Mouse (Mus musculus) embryonic fibroblast, embryonic 13.5 days (primary cell): ENCODE results near the gene Atf3.

Experiments
- CTCF ChIP-seq: IDR thresholded peaks from 2 replicates; pipeline ENCODE4 v1.5.1; 2011; ENCODE audit warnings: mild to moderate bottlenecking, control low read depth, low read length, moderate library complexity, borderline replicate concordance; ENCODE audit not compliant: insufficient read depth
- POLR2A ChIP-seq: IDR thresholded peaks from 2 replicates; pipeline ENCODE4 v1.6.1; 2011; ENCODE audit warnings: low read depth, mild to moderate bottlenecking, control low read depth, low read length, moderate library complexity

DNA sequence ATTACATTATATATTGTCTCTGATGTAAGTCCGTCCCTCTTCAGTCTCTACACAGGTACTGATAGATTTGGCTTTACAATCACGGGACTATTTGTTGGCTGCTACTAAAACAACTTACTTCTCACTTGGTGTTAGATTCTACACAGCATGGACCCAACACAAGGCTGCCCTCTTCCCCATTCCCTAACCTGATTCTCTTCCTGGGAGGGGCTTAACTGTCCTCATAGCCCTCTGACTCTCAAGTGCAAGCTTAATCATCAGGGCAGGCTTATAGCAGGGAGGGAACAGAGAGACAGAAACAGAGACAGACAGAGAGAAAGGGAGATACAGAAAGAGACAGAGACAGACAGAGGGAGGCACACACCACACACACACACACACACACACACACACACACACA lies 86.1 kb downstream of the Atf3 start:
- no peak for TF ChIP-seq CTCF
- no peak for TF ChIP-seq POLR2A
